ENCODE assay signal across 10 mouse cellular contexts in the genomic region with DNA sequence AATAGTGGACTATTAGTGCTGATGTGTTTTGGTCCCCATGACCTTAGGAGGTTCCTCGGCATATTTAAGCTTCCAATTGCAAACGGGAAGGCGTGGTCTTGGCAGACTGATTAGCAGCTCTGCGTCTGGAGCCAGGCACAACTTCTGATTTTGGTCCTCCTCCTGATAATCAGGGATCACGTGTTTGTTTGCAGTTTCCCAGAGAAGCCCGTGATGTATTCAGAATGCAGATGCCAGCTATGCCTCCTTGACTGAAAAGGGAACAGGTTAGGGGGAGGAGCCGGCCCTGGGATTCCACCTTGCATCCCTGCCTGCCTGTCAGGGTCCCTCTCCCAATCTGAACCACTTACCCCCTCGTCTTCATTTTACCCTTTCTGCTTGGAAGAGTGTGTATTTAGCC. TPM values are rescaled to one million over a fixed set of nuclear protein-coding genes. Genes with fewer than 3 reads are reported as not detected.
DNase-seq lines count a peak whose midpoint lies in the region; ATAC-seq and TF ChIP-seq lines count a peak whose summit lies in the region.
"Had no signal": no experiment of that assay in that cellular context is flagged by ENCODE, and none has a peak within 500 bp of the region (broad histone marks: within the 10 kb centered on the region; RNA-seq: fewer than 3 reads in every experiment).

No protein-coding gene starts in this region.

- H3K9me3 ChIP-seq in kidney, embryonic 15.5 days (replicated peaks): no peaks in the 10 kb centered on the region
- H3K9me3 ChIP-seq in heart, embryonic 10.5 days: no peaks in the 10 kb centered on the region
- no peaks in the 10 kb centered on the region for H3K9me3 ChIP-seq in hindbrain, postnatal 0 days (ENCODE audit: low read length)

- WGBS in kidney, embryonic 15.5 days: 33% methylated on average over 8 of the region's 8 CpGs
- WGBS in kidney, adult 2 months: 33% methylated on average over 8 of the region's 8 CpGs
- WGBS in heart, embryonic 10.5 days: 13% methylated on average over 8 of the region's 8 CpGs
- 12% methylated on average over 8 of the region's 8 CpGs for WGBS in hindbrain, postnatal 0 days

- H3K27me3 ChIP-seq in kidney, embryonic 15.5 days: no peaks in the 10 kb centered on the region
- H3K27me3 ChIP-seq in kidney, adult 2 months (replicated peaks; ENCODE audit: control insufficient read depth, insufficient read depth, low read length): no peaks in the 10 kb centered on the region
- no peaks in the 10 kb centered on the region for H3K27me3 ChIP-seq in heart, embryonic 10.5 days (ENCODE audit: insufficient read depth, poor library complexity, severe bottlenecking)
- H3K27me3 ChIP-seq in hindbrain, postnatal 0 days (ENCODE audit: insufficient read depth, low read length): no peaks in the 10 kb centered on the region

- H3K4me3 ChIP-seq in kidney, embryonic 15.5 days (replicated peaks): no peak overlapping the region
- H3K4me3 ChIP-seq in kidney, adult 2 months (ENCODE audit: insufficient read depth, low read depth, low read length): no peak overlapping the region
- H3K4me3 ChIP-seq in heart, embryonic 10.5 days: peak overlapping the region; percentile 33; the same call in 1 of the 2 replicates
- H3K4me3 ChIP-seq in hindbrain, postnatal 0 days (ENCODE audit: low read length): no peak overlapping the region

- no peak for DNase-seq in kidney, adult 2 months
- DNase-seq in heart, embryonic 10.5 days (ENCODE audit: low spot score): no peak
- DNase-seq in hindbrain, postnatal 0 days (ENCODE audit: low spot score): no peak
- DNase-seq in retina, embryonic 14.5 days (ENCODE audit: low spot score): peak; percentile 29
- DNase-seq in lung, adult 18-20 months: no peak
- no peak for DNase-seq in yolk sac, embryonic 10.5 days (ENCODE audit: low spot score)
- no peak for DNase-seq in cerebellum, adult 11 months

- no peak overlapping the region for H3K9ac ChIP-seq in kidney, embryonic 15.5 days
- H3K9ac ChIP-seq in hindbrain, postnatal 0 days (replicated peaks; ENCODE audit: low read length): no peak overlapping the region

- 0 out of 2 replicates have a peak, but pooled peaks have one; percentile 15 for ATAC-seq in kidney, embryonic 15.5 days (replicated peaks; ENCODE audit: low FRiP score)
- ATAC-seq in hindbrain, postnatal 0 days: no peak
- ATAC-seq: CD4-positive, CD25-positive, alpha-beta regulatory T cell, adult 4 months had no signal

- H3K27ac ChIP-seq in kidney, embryonic 15.5 days: no peak overlapping the region
- H3K27ac ChIP-seq in kidney, adult 2 months (ENCODE audit: insufficient read depth, low read depth, low read length): no peak overlapping the region
- no peak overlapping the region for H3K27ac ChIP-seq in heart, embryonic 10.5 days
- H3K27ac ChIP-seq in hindbrain, postnatal 0 days: no peak overlapping the region
- H3K27ac ChIP-seq: macrophage had no signal

- no peaks in the 10 kb centered on the region for H3K36me3 ChIP-seq in kidney, embryonic 15.5 days
- no peaks in the 10 kb centered on the region for H3K36me3 ChIP-seq in kidney, adult 2 months (ENCODE audit: control insufficient read depth, insufficient read depth, low read length)
- no peaks in the 10 kb centered on the region for H3K36me3 ChIP-seq in heart, embryonic 10.5 days
- no peaks in the 10 kb centered on the region for H3K36me3 ChIP-seq in hindbrain, postnatal 0 days (ENCODE audit: insufficient read depth, low read length)

- peaks cover 38% of the 10 kb centered on the region for H3K4me1 ChIP-seq in kidney, embryonic 15.5 days
- H3K4me1 ChIP-seq in kidney, adult 2 months (ENCODE audit: control insufficient read depth, insufficient read depth, low read length): no peaks in the 10 kb centered on the region; the same call in 1 of the 2 replicates
- H3K4me1 ChIP-seq in heart, embryonic 10.5 days: peaks cover 62% of the 10 kb centered on the region
- H3K4me1 ChIP-seq in hindbrain, postnatal 0 days (ENCODE audit: insufficient read depth, low read length): peaks cover 10% of the 10 kb centered on the region

- H3K4me2 ChIP-seq in kidney, embryonic 15.5 days: peak overlapping the region; percentile 21
- peak overlapping the region; percentile 45 for H3K4me2 ChIP-seq in hindbrain, postnatal 0 days (ENCODE audit: low read depth, low read length)

- TF ChIP-seq POLR2A in kidney, adult 2 months (IDR thresholded peaks at IDR 0.05; ENCODE audit: low read depth, low read length): no peak

- no peak for TF ChIP-seq CTCF in kidney, adult 2 months (conservative IDR thresholded peaks at IDR 0.05; ENCODE audit: insufficient read depth, insufficient read length, low read depth, low read length)
- TF ChIP-seq CTCF in hindbrain, postnatal 0 days (IDR thresholded peaks at IDR 0.05; ENCODE audit: low read depth): no peak

RNA-seq across cellular contexts. Expression of a gene that starts 26.2 kb away (rescaled TPM):
- polyA plus RNA-seq in kidney, embryonic 15.5 days (2015; fragmentation: Nextera tagmentation; extraction: Ambion mirVana): 25.6 and 26.2 TPM in 2 replicates
- 2.3 and 8.4 TPM in 2 replicates for polyA plus RNA-seq in kidney, adult 2 months (2012; rRNA removed)
- 22.2 and 29.3 TPM in 2 replicates for polyA plus RNA-seq in heart, embryonic 10.5 days (2016; fragmentation: Nextera tagmentation; extraction: Ambion mirVana)
- total RNA-seq in hindbrain, postnatal 0 days (2014; rRNA removed): 5.6 and 7.2 TPM in 2 replicates
- polyA plus RNA-seq in hindbrain, postnatal 0 days (2015; fragmentation: Nextera tagmentation; extraction: Ambion mirVana): 6.4 and 7.2 TPM in 2 replicates
